Mouse (Mus musculus) embryonic facial prominence, embryonic 13.5 days (tissue): Measurements from ENCODE around the gene Vwa8. TPM values are rescaled to one million over a fixed set of nuclear protein-coding genes. Genes with fewer than 3 reads are reported as not detected.

Experiments used
- ATAC-seq: fragments of 200-750 bp; cut with Nextera tagmentation; 2 replicates; pipeline ENCODE4 v1.8.0; 2017; ENCODE audit warnings: low read depth; ENCODE audit not compliant: insufficient number of reproducible peaks, insufficient read depth, low FRiP score, low TSS enrichment
- H3K27ac ChIP-seq: fragments of 300-500 bp; sonication (generic); 2 replicates; pipeline ENCODE4 v1.5.1; 2015; ENCODE audit warnings: moderate library complexity, mild to moderate bottlenecking, inconsistent platforms
- H3K27me3 ChIP-seq: fragments of 300-500 bp; sonication (generic); 2 replicates; pipeline ENCODE4 v1.6.1; 2015; ENCODE audit warnings: mild to moderate bottlenecking, inconsistent platforms
- H3K36me3 ChIP-seq: fragments of 300-500 bp; sonication (generic); 2 replicates; pipeline ENCODE4 v1.6.1; 2015; ENCODE audit warnings: mild to moderate bottlenecking, inconsistent platforms
- H3K4me1 ChIP-seq: fragments of 300-500 bp; sonication (generic); 2 replicates; pipeline ENCODE4 v1.6.1; 2015; ENCODE audit warnings: inconsistent platforms
- H3K4me2 ChIP-seq: fragments of 300-500 bp; sonication (generic); 2 replicates; pipeline ENCODE4 v1.6.1; 2015; ENCODE audit warnings: moderate library complexity, mild to moderate bottlenecking, inconsistent platforms
- H3K4me3 ChIP-seq: fragments of 300-500 bp; sonication (generic); 2 replicates; pipeline ENCODE4 v1.5.1; 2015; ENCODE audit warnings: mild to moderate bottlenecking, inconsistent platforms
- H3K9ac ChIP-seq: fragments of 300-500 bp; sonication (generic); 2 replicates; pipeline ENCODE4 v1.6.1; 2015; ENCODE audit warnings: mild to moderate bottlenecking, inconsistent platforms
- H3K9me3 ChIP-seq: fragments of 300-500 bp; sonication (generic); 2 replicates; pipeline ENCODE4 v1.6.1; 2016; ENCODE audit warnings: inconsistent platforms
- WGBS: fragments of 180-500 bp; shearing (Covaris S2); methylation state at CpG from one replicate; pipeline ENCODE4 v1.1.7; 2015; ENCODE audit warnings: mixed read lengths; 5-methylcytosine and 5-hydroxymethylcytosine counted together
- polyA plus RNA-seq: library from polyadenylated mRNA; unstranded; fragments of >200 nt; fragmentation: Nextera tagmentation; extraction: Ambion mirVana; gene quantifications from 2 replicates; pipeline ENCODE4 v1.2.1, GENCODE M21; 2015

The Vwa8 gene
- polyA plus RNA-seq, 1 experiment from 2014 or later, result 10.4 TPM

DNA sequence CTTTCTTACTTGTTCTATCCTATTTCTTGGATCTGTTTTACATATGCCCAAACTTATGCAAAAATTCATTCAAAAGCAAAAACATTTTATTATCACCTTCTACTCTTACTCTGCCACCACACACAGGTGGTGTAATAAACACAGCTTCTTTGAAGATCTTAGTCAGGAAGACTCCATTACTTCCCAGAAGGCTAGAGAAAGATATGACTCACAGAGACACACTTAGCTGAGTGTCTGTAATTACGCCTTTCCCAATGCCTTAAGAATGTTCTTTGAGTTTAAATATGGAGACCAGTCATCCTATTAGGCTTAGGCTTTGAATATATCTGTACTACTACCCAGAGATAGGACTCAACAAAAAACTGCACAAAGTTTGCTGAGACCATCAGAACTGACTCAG, 338.1 kb downstream of the Vwa8 start:
- no peak overlapping the region for H3K4me3 ChIP-seq
- 91% methylated on average over 1 of the region's 1 CpGs for WGBS
- peaks cover 24% of the 10 kb centered on the region for H3K4me1 ChIP-seq
- H3K4me2 ChIP-seq, result no peak overlapping the region
- H3K27ac ChIP-seq, result no peak overlapping the region
- H3K36me3 ChIP-seq, result 0 out of 2 replicates have a peak, but pooled peaks cover 6% of the 10 kb centered on the region
- H3K9ac ChIP-seq, result no peak overlapping the region
- H3K27me3 ChIP-seq, result no peaks in the 10 kb centered on the region
- no peak for ATAC-seq
- H3K9me3 ChIP-seq, result peaks cover 9% of the 10 kb centered on the region; the same call in 1 of the 2 replicates

DNA sequence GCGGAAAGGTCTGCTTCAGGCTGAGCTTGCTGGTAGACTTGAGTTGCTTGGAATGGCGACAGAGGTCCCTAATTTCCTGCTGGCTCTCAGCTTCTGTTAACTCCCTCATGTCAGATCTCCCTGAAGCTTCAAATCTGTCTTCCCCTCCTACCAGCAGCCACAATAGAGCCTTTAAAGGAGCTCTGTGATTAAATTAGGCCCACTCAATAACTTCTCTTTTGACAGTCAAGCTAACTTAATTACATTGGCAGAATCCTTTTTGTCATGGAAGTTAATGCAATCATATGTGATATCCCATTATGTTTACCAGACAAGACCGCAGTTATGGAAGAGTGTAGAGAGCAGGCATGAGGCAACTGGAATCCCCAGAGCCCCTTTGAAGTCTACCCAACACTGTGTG, 347.9 kb downstream of the Vwa8 start:
- no peaks in the 10 kb centered on the region for H3K36me3 ChIP-seq
- peaks cover 40% of the 10 kb centered on the region for H3K4me1 ChIP-seq
- no peaks in the 10 kb centered on the region for H3K27me3 ChIP-seq
- no peak for ATAC-seq
- H3K9me3 ChIP-seq, result no peaks in the 10 kb centered on the region
- H3K4me2 ChIP-seq, result no peak overlapping the region
- H3K9ac ChIP-seq, result no peak overlapping the region
- 40% methylated on average over 3 of the region's 3 CpGs for WGBS
- H3K27ac ChIP-seq, result no peak overlapping the region
- no peak overlapping the region for H3K4me3 ChIP-seq

DNA sequence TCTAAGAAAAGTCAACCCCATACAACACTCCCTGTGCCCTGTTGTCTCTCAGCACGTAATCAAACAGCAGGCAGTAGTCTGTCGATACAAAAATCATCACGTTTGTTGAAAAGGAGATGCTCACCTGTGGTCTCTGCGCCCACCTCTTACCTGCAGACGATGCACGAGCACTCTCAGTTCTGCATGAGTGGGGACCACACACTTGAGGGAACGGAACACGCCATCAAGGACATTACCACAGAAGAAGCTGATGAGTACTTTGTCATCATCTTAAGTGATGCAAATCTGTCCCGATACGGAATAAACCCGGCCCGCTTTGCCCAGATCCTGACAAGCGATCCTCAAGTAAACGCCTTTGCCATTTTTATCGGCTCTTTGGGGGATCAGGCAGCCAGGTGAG, 349.2 kb downstream of the Vwa8 start:
- Histone ChIP-seq H3K4me1 (peaks cover 52% of the 10 kb centered on the region), H3K36me3 (no peaks in the 10 kb centered on the region), H3K9ac (no peak overlapping the region), H3K4me2 (no peak overlapping the region), H3K27me3 (no peaks in the 10 kb centered on the region), H3K27ac (no peak overlapping the region), H3K9me3 (no peaks in the 10 kb centered on the region), H3K4me3 (no peak overlapping the region)
- no peak for ATAC-seq
- 89% methylated on average over 15 of the region's 15 CpGs for WGBS

DNA sequence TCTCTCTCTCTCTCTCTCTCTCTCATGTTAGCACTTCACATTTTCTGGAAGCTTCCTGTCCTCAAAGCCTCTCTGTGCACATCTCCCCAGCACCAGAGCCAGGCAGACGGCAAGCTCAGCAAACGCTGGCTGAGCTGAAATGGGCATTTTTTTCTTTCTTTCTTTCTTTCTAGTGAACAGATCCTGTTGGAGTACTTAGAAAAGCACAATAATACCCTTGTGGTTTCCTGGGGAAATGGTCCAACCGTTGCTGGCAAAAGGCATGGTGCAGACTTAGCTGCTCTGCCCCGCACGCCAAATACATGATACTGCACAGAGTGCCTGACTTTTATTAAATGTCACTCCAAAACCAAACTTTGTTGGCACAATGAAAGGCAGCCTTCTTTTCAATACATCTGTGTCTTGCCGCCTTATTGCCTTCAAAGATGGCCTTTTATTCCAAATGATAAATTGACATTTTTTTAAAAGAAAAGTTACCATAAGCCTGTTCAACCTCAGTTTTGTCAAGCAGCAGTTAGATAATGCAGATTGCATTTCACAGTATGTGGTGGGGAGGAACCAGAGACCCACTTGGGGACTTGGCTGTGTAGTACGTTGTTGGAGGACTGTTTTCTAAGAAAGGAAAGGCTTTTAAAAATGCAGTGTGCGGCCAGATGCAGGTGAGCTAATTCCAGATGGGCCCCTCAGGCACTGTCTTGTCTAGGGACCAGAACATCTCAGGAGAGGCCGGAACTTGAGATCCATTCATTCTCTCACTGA, 351.5 kb downstream of the Vwa8 start:
- no peak overlapping the region for H3K4me3 ChIP-seq
- peak overlapping the region; percentile 88 for H3K27ac ChIP-seq
- H3K9me3 ChIP-seq, result no peaks in the 10 kb centered on the region
- WGBS, result 35% methylated on average over 9 of the region's 9 CpGs
- peaks cover 70% of the 10 kb centered on the region for H3K4me1 ChIP-seq
- H3K27me3 ChIP-seq, result no peaks in the 10 kb centered on the region
- 0 out of 2 replicates have a peak, but pooled peaks have one; percentile 39 for ATAC-seq
- no peaks in the 10 kb centered on the region for H3K36me3 ChIP-seq
- H3K4me2 ChIP-seq, result no peak overlapping the region
- H3K9ac ChIP-seq, result peak overlapping the region; percentile 37; the same call in 1 of the 2 replicates

DNA sequence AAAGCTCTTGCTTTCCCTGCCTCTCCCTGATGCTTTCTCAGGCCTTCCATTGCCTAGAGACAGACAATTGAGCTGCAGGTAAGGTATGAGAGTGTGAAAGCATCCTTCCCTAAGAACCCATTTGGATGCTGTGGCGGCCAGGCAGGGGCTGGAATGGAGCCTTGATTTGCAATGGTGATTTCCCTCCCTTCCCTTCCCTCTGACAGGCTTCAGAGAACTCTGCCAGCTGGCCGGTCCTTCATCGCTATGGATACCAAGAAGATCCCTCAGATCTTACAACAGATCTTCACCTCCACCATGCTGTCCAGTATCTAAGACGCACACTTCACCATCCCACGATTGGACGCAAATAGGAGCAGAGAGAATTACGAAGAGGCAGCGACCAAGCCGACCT, 352.0 kb downstream of the Vwa8 start:
- Histone ChIP-seq H3K4me1 (peaks cover 75% of the 10 kb centered on the region), H3K9me3 (no peaks in the 10 kb centered on the region), H3K27me3 (no peaks in the 10 kb centered on the region), H3K36me3 (no peaks in the 10 kb centered on the region), H3K27ac (peak overlapping the region; percentile 88), H3K4me2 (no peak overlapping the region), H3K4me3 (no peak overlapping the region), H3K9ac (no peak overlapping the region)
- ATAC-seq, result no peak
- 87% methylated on average over 9 of the region's 9 CpGs for WGBS

DNA sequence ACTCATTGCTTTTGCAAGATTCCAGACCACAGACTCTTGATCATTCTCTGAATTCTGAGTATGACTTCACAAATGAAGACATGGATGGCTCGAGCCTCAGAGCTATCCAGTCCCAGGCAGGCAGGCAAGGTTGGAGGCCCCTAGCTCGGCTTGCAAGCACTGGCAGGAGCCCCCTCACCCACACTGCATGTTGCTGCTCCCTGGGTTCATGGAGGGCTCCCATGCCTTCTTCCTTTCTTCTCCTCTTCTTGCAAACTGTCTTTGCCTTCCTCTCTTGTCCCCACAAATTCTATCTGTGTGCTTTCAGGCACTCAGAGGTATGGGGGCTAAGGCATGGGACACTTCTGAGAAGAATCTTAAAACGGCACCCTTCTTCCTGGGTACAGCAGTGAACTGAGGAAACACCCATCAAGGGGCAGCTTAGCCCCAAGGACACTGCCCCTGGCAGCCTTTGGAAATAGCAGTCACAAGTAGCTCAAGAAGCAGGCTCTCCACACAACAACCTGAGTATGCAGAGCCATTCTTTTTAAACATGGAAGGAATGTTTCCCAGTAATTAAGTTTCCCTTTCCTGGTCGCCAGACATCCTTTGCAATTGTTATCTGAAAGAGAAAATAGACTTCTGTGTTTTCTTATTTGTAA, 354.0 kb downstream of the Vwa8 start:
- H3K4me3 ChIP-seq, result no peak overlapping the region
- no peaks in the 10 kb centered on the region for H3K27me3 ChIP-seq
- no peaks in the 10 kb centered on the region for H3K9me3 ChIP-seq
- no peak for ATAC-seq
- peak overlapping the region; percentile 75 for H3K27ac ChIP-seq
- H3K4me2 ChIP-seq, result no peak overlapping the region; the same call in 1 of the 2 replicates
- 30% methylated on average over 4 of the region's 4 CpGs for WGBS
- no peak overlapping the region for H3K9ac ChIP-seq
- no peaks in the 10 kb centered on the region for H3K36me3 ChIP-seq
- peaks cover 79% of the 10 kb centered on the region for H3K4me1 ChIP-seq

DNA sequence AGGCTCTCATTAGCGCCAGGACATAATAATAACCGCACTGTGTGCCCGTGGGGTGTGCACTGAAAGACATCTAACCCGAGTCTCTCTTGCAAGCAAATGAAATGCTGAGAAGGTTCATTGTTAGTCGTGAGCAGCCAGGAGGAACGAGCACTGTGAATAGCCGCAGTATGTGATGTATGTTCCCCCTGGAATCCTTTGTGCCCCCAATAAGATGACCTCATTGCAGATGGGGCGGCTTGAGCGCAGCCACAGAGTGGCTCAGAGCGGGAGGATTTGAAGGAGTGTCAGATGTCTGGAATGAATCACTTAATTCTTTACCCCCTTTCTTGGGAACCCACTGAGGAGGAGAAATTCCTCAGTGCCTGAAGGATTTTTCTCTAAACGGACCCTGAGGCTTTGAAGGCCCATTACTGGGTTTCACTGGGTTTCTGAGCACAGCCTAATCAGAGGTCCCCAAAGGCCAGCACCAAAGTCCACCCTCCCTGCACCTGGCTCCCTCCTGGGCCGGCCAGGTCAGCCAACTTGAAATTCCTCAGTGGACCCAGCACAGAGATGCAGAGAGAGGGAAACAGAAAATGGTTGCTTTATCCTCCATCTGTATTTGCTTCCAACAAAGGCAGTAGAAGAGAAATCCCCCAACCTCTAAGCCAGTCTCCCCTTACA, 354.8 kb downstream of the Vwa8 start:
- Histone ChIP-seq H3K4me3 (no peak overlapping the region; the same call in 1 of the 2 replicates), H3K9ac (no peak overlapping the region), H3K27ac (peak overlapping the region; percentile 85), H3K36me3 (no peaks in the 10 kb centered on the region), H3K4me1 (peaks cover 73% of the 10 kb centered on the region), H3K9me3 (no peaks in the 10 kb centered on the region), H3K4me2 (peak overlapping the region; percentile 42), H3K27me3 (no peaks in the 10 kb centered on the region)
- peak; percentile 74 for ATAC-seq
- 3% methylated on average over 12 of the region's 12 CpGs for WGBS

DNA sequence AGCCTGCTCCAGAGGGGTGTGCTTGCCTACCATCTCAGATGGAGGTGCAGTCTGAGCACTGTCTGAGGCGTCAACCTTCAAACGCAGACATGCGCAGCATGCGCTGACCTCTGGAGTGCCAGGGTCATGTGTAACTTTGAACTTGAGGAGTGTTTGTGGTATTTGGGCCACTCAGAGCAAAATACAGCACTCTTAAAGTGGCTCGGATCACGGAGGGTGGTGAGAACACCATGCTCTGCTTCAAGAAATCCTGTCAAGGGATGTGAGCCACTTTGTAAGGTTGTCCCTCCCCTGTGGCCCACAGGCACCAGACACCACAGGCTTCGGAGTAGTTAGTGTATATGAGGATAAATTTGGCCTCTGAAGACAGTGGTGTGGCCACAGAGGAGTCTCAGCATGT, 356.0 kb downstream of the Vwa8 start:
- no peak overlapping the region; the same call in 1 of the 2 replicates for H3K27ac ChIP-seq
- no peak for ATAC-seq

DNA sequence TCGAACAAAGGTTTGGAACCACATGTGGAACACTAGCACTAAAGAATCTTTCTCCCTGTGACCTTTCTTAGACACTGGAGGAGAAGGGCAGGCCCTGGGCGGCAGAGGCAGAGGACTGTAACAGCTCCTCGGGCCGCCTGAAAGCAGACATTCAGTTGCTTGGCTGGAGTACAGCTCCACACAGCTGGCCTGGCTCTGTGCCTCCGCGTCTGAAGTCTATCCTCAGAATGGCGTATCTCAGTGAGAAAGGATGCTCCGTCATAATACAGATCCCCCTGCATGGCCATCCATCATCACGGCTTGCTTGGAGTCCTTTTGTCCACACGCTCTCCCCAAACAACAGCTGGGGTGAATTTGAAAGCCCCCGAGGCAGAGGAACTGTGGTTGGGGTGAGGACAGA, 357.4 kb downstream of the Vwa8 start:
- Histone ChIP-seq H3K4me2 (no peak overlapping the region; the same call in 1 of the 2 replicates), H3K9me3 (no peaks in the 10 kb centered on the region), H3K36me3 (no peaks in the 10 kb centered on the region), H3K4me1 (peaks cover 51% of the 10 kb centered on the region), H3K27me3 (no peaks in the 10 kb centered on the region), H3K27ac (peak overlapping the region; percentile 52; the same call in 1 of the 2 replicates), H3K4me3 (no peak overlapping the region), H3K9ac (no peak overlapping the region)
- peak; percentile 57; the same call in 1 of the 2 replicates for ATAC-seq
- 30% methylated on average over 11 of the region's 11 CpGs for WGBS

More for the DNA sequence above, 356.0 kb downstream of the Vwa8 start:
- H3K9ac ChIP-seq, result no peak overlapping the region
- no peaks in the 10 kb centered on the region for H3K36me3 ChIP-seq
- peaks cover 65% of the 10 kb centered on the region for H3K4me1 ChIP-seq
- no peak overlapping the region for H3K4me2 ChIP-seq
- WGBS, result 92% methylated on average over 7 of the region's 7 CpGs
- no peak overlapping the region for H3K4me3 ChIP-seq
- no peaks in the 10 kb centered on the region for H3K27me3 ChIP-seq
- no peaks in the 10 kb centered on the region for H3K9me3 ChIP-seq

DNA sequence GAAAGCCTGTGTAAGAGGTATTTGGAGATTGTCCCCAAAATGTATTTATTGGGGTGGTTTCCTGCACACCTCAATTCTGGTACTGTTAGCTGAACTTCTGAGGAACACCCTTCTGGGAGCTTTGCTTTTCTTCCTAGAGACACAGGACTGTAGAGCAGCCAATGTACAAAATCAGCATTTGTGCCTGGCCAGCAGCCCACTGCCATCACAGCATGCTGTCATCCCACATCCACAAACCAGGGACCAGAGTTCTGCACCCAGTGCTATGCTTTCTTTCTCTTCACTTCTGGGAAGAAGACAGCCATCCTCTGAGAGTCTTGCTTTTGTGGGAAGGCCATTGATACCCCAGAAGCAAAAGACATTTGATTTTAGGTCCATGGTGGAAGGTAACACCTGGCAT, 359.6 kb downstream of the Vwa8 start:
- Histone ChIP-seq H3K27me3 (no peaks in the 10 kb centered on the region), H3K9me3 (no peaks in the 10 kb centered on the region), H3K36me3 (no peaks in the 10 kb centered on the region), H3K9ac (no peak overlapping the region), H3K4me2 (no peak overlapping the region), H3K4me1 (peaks cover 32% of the 10 kb centered on the region), H3K4me3 (no peak overlapping the region), H3K27ac (no peak overlapping the region)
- ATAC-seq, result no peak

DNA sequence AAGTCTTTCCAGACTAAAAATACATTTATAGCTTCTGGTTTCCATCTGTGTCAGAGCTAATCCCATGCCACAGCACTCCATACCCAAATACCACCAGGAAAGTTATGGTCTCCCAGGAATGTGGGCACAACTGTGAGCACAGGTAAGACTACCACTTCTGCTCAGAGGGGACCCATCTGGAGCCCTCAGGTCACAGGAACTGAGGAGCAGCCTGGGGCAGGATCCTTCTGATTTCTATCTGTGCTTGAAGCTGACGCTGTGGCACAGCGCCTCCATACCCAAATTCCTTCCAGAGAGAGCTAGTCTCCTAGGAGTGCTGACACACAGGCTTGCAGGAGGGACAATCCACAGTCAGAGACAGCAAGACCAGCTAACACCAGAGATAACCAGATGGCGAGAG, 361.0 kb downstream of the Vwa8 start:
- Histone ChIP-seq H3K36me3 (no peaks in the 10 kb centered on the region), H3K9ac (no peak overlapping the region), H3K4me3 (no peak overlapping the region), H3K9me3 (no peaks in the 10 kb centered on the region), H3K4me1 (peaks cover 19% of the 10 kb centered on the region), H3K4me2 (no peak overlapping the region), H3K27ac (no peak overlapping the region), H3K27me3 (no peaks in the 10 kb centered on the region)
- WGBS, result 77% methylated on average over 3 of the region's 3 CpGs
- no peak for ATAC-seq
